Mouse (Mus musculus) olfactory bulb, adult 2 months (tissue): ENCODE results near the gene Smarca2.

ENCODE experiments used
- CTCF ChIP-seq: fragments of 200-500 bp; IDR thresholded peaks from 2 replicates; pipeline ENCODE4 v1.5.1; 2012; ENCODE audit warnings: low read depth, mild to moderate bottlenecking, low read length, moderate library complexity; ENCODE audit not compliant: insufficient read depth
- POLR2A ChIP-seq: fragments of 200-500 bp; IDR thresholded peaks from 2 replicates; pipeline ENCODE4 v1.6.1; 2012; ENCODE audit warnings: mild to moderate bottlenecking, low read depth, low read length, moderate library complexity; ENCODE audit not compliant: insufficient read depth

DNA sequence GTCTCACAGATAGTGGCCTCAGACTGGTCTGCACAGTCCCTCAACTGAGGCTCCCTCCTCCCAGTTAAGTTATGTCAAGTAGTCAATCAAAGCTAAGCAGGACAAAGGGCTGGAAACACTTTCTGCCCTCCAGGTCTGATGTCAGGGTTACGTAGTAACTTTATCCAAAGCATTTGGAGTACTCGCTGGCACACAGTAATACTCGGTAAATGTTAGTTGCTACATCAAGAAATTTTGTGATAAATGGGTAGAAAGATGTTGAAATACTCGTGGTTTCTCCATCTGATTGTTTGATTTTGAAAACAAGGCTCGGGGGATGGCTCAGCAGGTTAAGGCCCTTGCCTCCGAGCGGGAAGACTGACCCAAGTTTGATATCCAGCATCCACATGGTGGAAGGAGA lies 53.5 kb downstream of the Smarca2 start:
- TF ChIP-seq CTCF: no peak
- no peak for TF ChIP-seq POLR2A
